Mouse (Mus musculus): ENCODE results near the gene Kcnj15. TPM values are rescaled to one million over a fixed set of nuclear protein-coding genes. Genes with fewer than 3 reads are reported as not detected.

The Kcnj15 gene
- total and polyA plus RNA-seq, 2 experiments from 2014 or later = 0.05 to 0.34 TPM

- 94% methylated on average over 3 of the region's 3 CpGs for WGBS
- H3K9me3 ChIP-seq (ENCODE audit: low read length) = no peaks in the 10 kb centered on the region
- no peak overlapping the region for H3K9ac ChIP-seq (replicated peaks; ENCODE audit: low read length)
- H3K4me1 ChIP-seq (ENCODE audit: insufficient read depth, low read length) = no peaks in the 10 kb centered on the region
- no peak overlapping the region for H3K27ac ChIP-seq
- H3K36me3 ChIP-seq (ENCODE audit: insufficient read depth, low read length) = no peaks in the 10 kb centered on the region
- no peak overlapping the region for H3K4me2 ChIP-seq (ENCODE audit: low read depth, low read length)
- H3K27me3 ChIP-seq (ENCODE audit: insufficient read depth, low read length) = no peaks in the 10 kb centered on the region
- no peak overlapping the region for H3K4me3 ChIP-seq (ENCODE audit: low read length)
- no peak for TF ChIP-seq CTCF (IDR thresholded peaks at IDR 0.05; ENCODE audit: low read depth)
- ATAC-seq (no peak), DNase-seq (ENCODE audit: low spot score) (no peak)
Observed at GRCm38 (mm10) chr16:95307823-95308360, 50.5 kb downstream of the Kcnj15 start.

- Histone ChIP-seq H3K4me3 (ENCODE audit: low read length) (no peak overlapping the region), H3K27me3 (ENCODE audit: insufficient read depth, low read length) (no peaks in the 10 kb centered on the region), H3K9ac (replicated peaks; ENCODE audit: low read length) (no peak overlapping the region), H3K9me3 (ENCODE audit: low read length) (no peaks in the 10 kb centered on the region), H3K27ac (no peak overlapping the region), H3K4me1 (ENCODE audit: insufficient read depth, low read length) (no peaks in the 10 kb centered on the region), H3K4me2 (ENCODE audit: low read depth, low read length) (no peak overlapping the region), H3K36me3 (ENCODE audit: insufficient read depth, low read length) (no peaks in the 10 kb centered on the region)
- no peak for ATAC-seq
- no peak for DNase-seq (ENCODE audit: low spot score)
- WGBS = 77% methylated on average over 9 of the region's 9 CpGs
- TF ChIP-seq CTCF (IDR thresholded peaks at IDR 0.05; ENCODE audit: low read depth) = no peak
Observed at GRCm38 (mm10) chr16:95321945-95322625, 64.7 kb downstream of the Kcnj15 start.

GRCm38 (mm10) chr16:95332159-95332558 is 74.8 kb downstream of the Kcnj15 start:
- WGBS = 83% methylated on average over 5 of the region's 5 CpGs
- no peak overlapping the region for H3K27ac ChIP-seq
- no peak for DNase-seq (ENCODE audit: low spot score)
- H3K36me3 ChIP-seq (ENCODE audit: insufficient read depth, low read length) = no peaks in the 10 kb centered on the region
- H3K9me3 ChIP-seq (ENCODE audit: low read length) = no peaks in the 10 kb centered on the region
- no peaks in the 10 kb centered on the region for H3K27me3 ChIP-seq (ENCODE audit: insufficient read depth, low read length)
- no peak for ATAC-seq
- H3K4me3 ChIP-seq (ENCODE audit: low read length) = no peak overlapping the region
- H3K4me2 ChIP-seq (ENCODE audit: low read depth, low read length) = no peak overlapping the region
- no peak for TF ChIP-seq CTCF (IDR thresholded peaks at IDR 0.05; ENCODE audit: low read depth)
- H3K4me1 ChIP-seq (ENCODE audit: insufficient read depth, low read length) = no peaks in the 10 kb centered on the region
- H3K9ac ChIP-seq (replicated peaks; ENCODE audit: low read length) = no peak overlapping the region

- whole genome bisulfite sequencing = 24% methylated on average over 28 of the region's 28 CpGs
- H3K4me3 ChIP-seq (ENCODE audit: low read length) = no peak overlapping the region
- peak overlapping the region; percentile 56 for H3K27ac ChIP-seq
- ATAC-seq = peak; percentile 92
- H3K4me1 ChIP-seq (ENCODE audit: insufficient read depth, low read length) = no peaks in the 10 kb centered on the region
- H3K4me2 ChIP-seq (ENCODE audit: low read depth, low read length) = peak overlapping the region; percentile 25; the same call in 1 of the 2 replicates
- DNase-seq (ENCODE audit: low spot score) = peak; percentile 93
- no peaks in the 10 kb centered on the region for H3K27me3 ChIP-seq (ENCODE audit: insufficient read depth, low read length)
- H3K9ac ChIP-seq (replicated peaks; ENCODE audit: low read length) = no peak overlapping the region
- H3K36me3 ChIP-seq (ENCODE audit: insufficient read depth, low read length) = no peaks in the 10 kb centered on the region
- no peaks in the 10 kb centered on the region for H3K9me3 ChIP-seq (ENCODE audit: low read length)
- TF ChIP-seq CTCF (IDR thresholded peaks at IDR 0.05; ENCODE audit: low read depth) = peak; percentile 95
Observed at GRCm38 (mm10) chr16:95340885-95341791, 83.8 kb downstream of the Kcnj15 start.

- 71% methylated on average over 8 of the region's 8 CpGs for WGBS
- H3K27ac ChIP-seq = no peak overlapping the region
- peak; percentile 16 for DNase-seq (ENCODE audit: low spot score)
Observed at GRCm38 (mm10) chr16:95342030-95342429, 84.7 kb downstream of the Kcnj15 start.

GRCm38 (mm10) chr16:95344961-95345360 is 87.6 kb downstream of the Kcnj15 start:
- no peak for ATAC-seq
- TF ChIP-seq CTCF (IDR thresholded peaks at IDR 0.05; ENCODE audit: low read depth) = no peak
- Histone ChIP-seq H3K27me3 (ENCODE audit: insufficient read depth, low read length) (no peaks in the 10 kb centered on the region), H3K4me1 (ENCODE audit: insufficient read depth, low read length) (no peaks in the 10 kb centered on the region), H3K9me3 (ENCODE audit: low read length) (no peaks in the 10 kb centered on the region), H3K4me2 (ENCODE audit: low read depth, low read length) (no peak overlapping the region), H3K36me3 (ENCODE audit: insufficient read depth, low read length) (no peaks in the 10 kb centered on the region), H3K9ac (replicated peaks; ENCODE audit: low read length) (no peak overlapping the region), H3K27ac (no peak overlapping the region), H3K4me3 (ENCODE audit: low read length) (no peak overlapping the region)
- 80% methylated on average over 10 of the region's 10 CpGs for WGBS
- no peak for DNase-seq (ENCODE audit: low spot score)

More at GRCm38 (mm10) chr16:95342030-95342429, 84.7 kb downstream of the Kcnj15 start:
- H3K9me3 ChIP-seq (ENCODE audit: low read length) = no peaks in the 10 kb centered on the region
- no peak for ATAC-seq
- H3K4me3 ChIP-seq (ENCODE audit: low read length) = no peak overlapping the region
- no peaks in the 10 kb centered on the region for H3K36me3 ChIP-seq (ENCODE audit: insufficient read depth, low read length)
- no peaks in the 10 kb centered on the region for H3K27me3 ChIP-seq (ENCODE audit: insufficient read depth, low read length)
- H3K4me1 ChIP-seq (ENCODE audit: insufficient read depth, low read length) = no peaks in the 10 kb centered on the region
- no peak overlapping the region for H3K4me2 ChIP-seq (ENCODE audit: low read depth, low read length)
- H3K9ac ChIP-seq (replicated peaks; ENCODE audit: low read length) = no peak overlapping the region
- no peak; the same call in 1 of the 2 replicates for TF ChIP-seq CTCF (IDR thresholded peaks at IDR 0.05; ENCODE audit: low read depth)

Measured in hindbrain, postnatal 0 days (tissue).